Mouse (Mus musculus) stomach, postnatal 0 days (tissue): ENCODE data around the gene Zfp28.

Source experiments
- CTCF ChIP-seq: IDR thresholded peaks from 2 replicates; pipeline ENCODE4 v1.5.1; 2016; ENCODE audit warnings: antibody characterized with exemption, low read depth, mild to moderate bottlenecking, moderate library complexity
- EP300 ChIP-seq: optimal IDR thresholded peaks from 2 replicates; pipeline ENCODE3; 2016; ENCODE audit warnings: antibody characterized with exemption

DNA sequence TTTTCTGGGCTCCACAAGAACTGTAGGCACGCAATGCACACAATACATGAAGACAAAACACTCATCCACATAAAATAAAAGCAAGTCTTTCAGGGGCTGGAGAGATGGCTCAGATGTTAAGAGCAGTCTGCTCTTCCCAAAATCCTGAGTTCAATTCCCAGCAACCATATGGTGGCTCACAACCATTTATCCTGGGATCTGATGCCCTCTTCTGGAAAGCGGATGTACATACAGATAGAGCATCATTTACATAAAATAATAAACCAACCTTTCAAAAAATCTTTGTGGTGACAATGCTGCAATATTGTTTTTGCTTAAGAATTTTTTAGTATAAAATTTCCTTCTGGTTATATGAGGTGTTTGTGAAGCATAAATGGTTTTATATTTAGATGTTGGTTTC lies 1.7 kb upstream of the Zfp28 start:
- TF ChIP-seq CTCF = peak; percentile 39
- no peak for TF ChIP-seq EP300
